Mouse (Mus musculus) MEL (cell line): Measurements from ENCODE around the gene Tmem106a. TPM values are rescaled to one million over a fixed set of nuclear protein-coding genes. Genes with fewer than 3 reads are reported as not detected.
"Not testable (repeated sequence)": the region's sequence is repeated elsewhere in the genome, so short reads cannot be mapped to it uniquely, and the experiment has no call there.

Experiments used
- DNase-seq: peaks from one replicate; pipeline ENCODE4 v3.0.0; 2011; ENCODE audit warnings: low read depth, low spot score
- H3K27ac ChIP-seq: 2 replicates; pipeline ENCODE4 v1.5.1; 2012; ENCODE audit warnings: low read depth, mild to moderate bottlenecking, control low read depth, low read length, moderate library complexity; ENCODE audit not compliant: control insufficient read depth
- H3K27me3 ChIP-seq, 2 experiments: fragments of 150-350 bp in 1 of 2; sonication (generic) in 1 of 2; 2 replicates each; pipeline ENCODE4 v1.6.1; 2012; ENCODE audit warnings: low read length in 2 of 2, mild to moderate bottlenecking in 2 of 2, improper control_type of control experiment in 1 of 2, moderate library complexity in 1 of 2; ENCODE audit not compliant: insufficient read depth in 2 of 2, control insufficient read depth in 1 of 2
- H3K36me3 ChIP-seq, 2 experiments: 2 replicates each; pipeline ENCODE4 v1.6.1; 2012 to 2014; ENCODE audit warnings: low read length in 2 of 2, improper control_type of control experiment in 1 of 2, inconsistent platforms in 1 of 2, mild to moderate bottlenecking in 1 of 2; ENCODE audit not compliant: insufficient read depth in 2 of 2, control insufficient read depth in 1 of 2
- H3K4me1 ChIP-seq, 2 experiments: fragments of 150-350 bp in 1 of 2; sonication (generic) in 1 of 2; 2 replicates each; pipeline ENCODE4 v1.6.1; 2012; ENCODE audit warnings: low read length in 2 of 2, improper control_type of control experiment in 1 of 2, mild to moderate bottlenecking in 1 of 2; ENCODE audit not compliant: insufficient read depth in 2 of 2, control insufficient read depth in 1 of 2
- H3K4me3 ChIP-seq, 2 experiments: fragments of 150-350 bp in 1 of 2; sonication (generic) in 1 of 2; 2 replicates each; pipeline ENCODE4 v1.5.1; 2012; ENCODE audit warnings: low read depth in 2 of 2, low read length in 2 of 2, mild to moderate bottlenecking in 2 of 2, moderate library complexity in 2 of 2, control low read depth in 1 of 2, improper control_type of control experiment in 1 of 2; ENCODE audit not compliant: control insufficient read depth in 1 of 2, insufficient read depth in 1 of 2
- H3K79me2 ChIP-seq: 2 replicates; pipeline ENCODE4 v1.6.1; 2012; ENCODE audit warnings: mild to moderate bottlenecking, low read length, moderate library complexity; ENCODE audit not compliant: control insufficient read depth, poor library complexity, insufficient read depth
- H3K9ac ChIP-seq: 2 replicates; pipeline ENCODE4 v1.6.1; 2012; ENCODE audit warnings: low read depth, mild to moderate bottlenecking, control low read depth, low read length, moderate library complexity; ENCODE audit not compliant: control insufficient read depth, poor library complexity, severe bottlenecking
- H3K9me3 ChIP-seq: fragments of 150-350 bp; sonication (generic); replicated peaks from 2 replicates; pipeline ENCODE4 v1.6.1; 2012; ENCODE audit warnings: mild to moderate bottlenecking, low read length, improper control_type of control experiment, moderate library complexity; ENCODE audit not compliant: insufficient read depth
- CHD1 ChIP-seq: IDR thresholded peaks from 2 replicates; pipeline ENCODE4 v1.6.1; 2012; ENCODE audit warnings: low read depth, mild to moderate bottlenecking, inconsistent platforms, low read length, improper control_type of control experiment
- E2F4 ChIP-seq: IDR thresholded peaks from 2 replicates; pipeline ENCODE4 v1.6.1; 2011; ENCODE audit warnings: low read depth, low read length, improper control_type of control experiment, borderline replicate concordance
- ELF1 ChIP-seq: IDR thresholded peaks from 2 replicates; pipeline ENCODE4 v1.6.1; 2014; ENCODE audit warnings: low read depth, mild to moderate bottlenecking, inconsistent platforms, low read length, improper control_type of control experiment, moderate library complexity
- ETS1 ChIP-seq: IDR thresholded peaks from 2 replicates; pipeline ENCODE4 v1.6.1; 2012; ENCODE audit warnings: low read depth, mild to moderate bottlenecking, inconsistent platforms, low read length, improper control_type of control experiment, moderate library complexity
- HCFC1 ChIP-seq: IDR thresholded peaks from 2 replicates; pipeline ENCODE4 v1.6.1; 2012; ENCODE audit warnings: low read depth, mild to moderate bottlenecking, inconsistent platforms, low read length, improper control_type of control experiment, moderate library complexity
- NELFE ChIP-seq: IDR thresholded peaks from 2 replicates; pipeline ENCODE4 v1.6.1; 2011; ENCODE audit warnings: low read depth, low read length, improper control_type of control experiment
- POLR2A ChIP-seq, 2 experiments: IDR thresholded peaks; 2 replicates each; pipeline ENCODE4 v1.6.1; 2011 to 2012; ENCODE audit warnings: low read length in 2 of 2, mild to moderate bottlenecking in 2 of 2, control low read depth in 1 of 2, improper control_type of control experiment in 1 of 2, low read depth in 1 of 2, moderate library complexity in 1 of 2; ENCODE audit not compliant: control insufficient read depth in 1 of 2, insufficient read depth in 1 of 2, poor library complexity in 1 of 2
- RCOR1 ChIP-seq: IDR thresholded peaks from 2 replicates; pipeline ENCODE4 v1.6.1; 2012; ENCODE audit warnings: low read depth, mild to moderate bottlenecking, inconsistent platforms, low read length, improper control_type of control experiment
- USF2 ChIP-seq, 2 experiments: IDR thresholded peaks; 2 replicates each; pipeline ENCODE4 v1.6.1; 2011 to 2012; ENCODE audit warnings: improper control_type of control experiment in 2 of 2, low read length in 2 of 2, borderline replicate concordance in 1 of 2, inconsistent platforms in 1 of 2, low read depth in 1 of 2, mild to moderate bottlenecking in 1 of 2; ENCODE audit not compliant: insufficient read depth in 1 of 2
- ZMIZ1 ChIP-seq: IDR thresholded peaks from 2 replicates; pipeline ENCODE4 v1.6.1; 2012; ENCODE audit warnings: low read depth, mild to moderate bottlenecking, inconsistent platforms, low read length, improper control_type of control experiment, moderate library complexity
- ZNF384 ChIP-seq: IDR thresholded peaks from 2 replicates; pipeline ENCODE4 v1.6.1; 2012; ENCODE audit warnings: low read depth, mild to moderate bottlenecking, inconsistent platforms, low read length, improper control_type of control experiment
- polyA plus RNA-seq, 2 experiments: library from polyadenylated mRNA; stranded (reverse) in 1 of 2; unstranded in 1 of 2; fragments of >175 nt in 1 of 2; fragments of >200 nt in 1 of 2; gene quantifications; 2 replicates each; pipeline versions ENCODE4 v1.2.1 to v1.2.4; 2012; ENCODE audit warnings: low replicate concordance in 2 of 2, low read depth in 1 of 2; ENCODE audit not compliant: insufficient read length in 2 of 2, insufficient read depth in 1 of 2, missing spikeins in 1 of 2
- total RNA-seq: library from RNA; depleted of rRNA; stranded (reverse); fragments of 300-350 nt; gene quantifications from 2 replicates; pipeline ENCODE4 v1.2.3, GENCODE M21; 2012; rRNA removed

The Tmem106a gene
- total and polyA plus RNA-seq, 3 experiments, result 0.23 to 0.81 TPM; not detected in 1

GRCm38 (mm10) chr11:101639761-101640160 is 57.7 kb downstream of the Tmem106a start:
- H3K36me3 ChIP-seq, result peaks cover 0 to 11% of the 10 kb centered on the region in 2 experiments; a peak in 2 of 4 replicates
- peak; percentile 63 for DNase-seq
- no peaks in the 10 kb centered on the region for H3K27me3 ChIP-seq
- peaks cover 1% of the 10 kb centered on the region; the same call in 1 of the 2 replicates for H3K79me2 ChIP-seq
- no peak overlapping the region for H3K27ac ChIP-seq
- no peak overlapping the region for H3K4me3 ChIP-seq
- 0 out of 2 replicates have a peak, but pooled peaks have one; percentile 12 for TF ChIP-seq RCOR1
- TF ChIP-seq ZMIZ1, result no peak
- TF ChIP-seq CHD1, result no peak
- TF ChIP-seq ETS1, result 0 out of 2 replicates have a peak, but pooled peaks have one; percentile 16
- 0 out of 2 replicates have a peak, but pooled peaks have one; percentile 26 for TF ChIP-seq HCFC1
- no peak for TF ChIP-seq USF2 (IDR thresholded peaks at IDR 0.05; ENCODE audit: borderline replicate concordance in 1 of 2, insufficient read depth in 1 of 2, low read depth in 1 of 2, low read length in 2 of 2)
- no peak for TF ChIP-seq ZNF384
- 0 out of 2 replicates have a peak, but pooled peaks have one; percentile 19 for TF ChIP-seq ELF1
- 0 out of 2 replicates have a peak, but pooled peaks have one; percentile 26 for TF ChIP-seq E2F4
- H3K4me1 ChIP-seq, result peaks cover 0 to 6% of the 10 kb centered on the region in 2 experiments; a peak in 1 of 4 replicates
- H3K9me3 ChIP-seq, result no peaks in the 10 kb centered on the region
- H3K9ac ChIP-seq, result no peak overlapping the region

- H3K9me3 ChIP-seq, H3K79me2 ChIP-seq, H3K27me3 ChIP-seq, H3K4me1 ChIP-seq: not testable (repeated sequence)
- DNase-seq, result peak; percentile 93
- peak overlapping the region; percentile 81 for H3K9ac ChIP-seq
- peak overlapping the region; percentile 77 for H3K27ac ChIP-seq
- TF ChIP-seq POLR2A (IDR thresholded peaks at IDR 0.05; ENCODE audit: control insufficient read depth in 1 of 2, insufficient read depth in 1 of 2, low read depth in 1 of 2, low read length in 2 of 2, poor library complexity in 1 of 2) (peak in 1 of 2 experiments; percentile 22; a peak in 2 of 4 replicates), NELFE (peak; percentile 66)
- H3K4me3 ChIP-seq, result peak overlapping the region; percentile 53 to 73
- H3K36me3 ChIP-seq, result peaks cover 0 to 11% of the 10 kb centered on the region in 2 experiments; a peak in 2 of 4 replicates
These were observed 59.0 kb downstream of the Tmem106a start for GRCm38 (mm10) chr11:101640857-101641709.

Other genes starting within 250 kb of the Tmem106a start
- gene G6pc, start 214.7 kb upstream of the Tmem106a start, total RNA-seq, result not detected in 2 replicates
- gene G6pc, start 214.7 kb upstream of the Tmem106a start, polyA plus RNA-seq, result not detected
- gene Aarsd1, start 164.6 kb upstream of the Tmem106a start, total RNA-seq, result 133 TPM in 2 replicates
- 100 to 1,000 TPM in 1 of 2 experiments, 10 to 100 TPM in 1; 80.5 to 371 TPM for gene Aarsd1, start 164.6 kb upstream of the Tmem106a start, polyA plus RNA-seq
- gene Gm27029, start 157.4 kb upstream of the Tmem106a start, total RNA-seq, result 6.8 and 7.4 TPM in 2 replicates
- 1 to 10 TPM in 1 of 2 experiments, not detected in 1; 4.2 TPM for gene Gm27029, start 157.4 kb upstream of the Tmem106a start, polyA plus RNA-seq
- 8.5 and 9.2 TPM in 2 replicates for gene Rundc1, start 157.2 kb upstream of the Tmem106a start, total RNA-seq
- gene Rundc1, start 157.2 kb upstream of the Tmem106a start, polyA plus RNA-seq, result 10 to 100 TPM in 1 of 2 experiments, not detected in 1; 13.1 TPM
- 1.4 and 1.6 TPM in 2 replicates for gene Ptges3l, start 156.9 kb upstream of the Tmem106a start, total RNA-seq
- gene Ptges3l, start 156.9 kb upstream of the Tmem106a start, polyA plus RNA-seq, result 1 to 10 TPM in 1 of 2 experiments, not detected in 1; 2.3 TPM
- gene Rpl27, start 139.9 kb upstream of the Tmem106a start, total RNA-seq, result 2,405 and 2,621 TPM in 2 replicates
- 100 to 1,000 TPM in 1 of 2 experiments, not detected in 1; 595 TPM for gene Rpl27, start 139.9 kb upstream of the Tmem106a start, polyA plus RNA-seq
- gene Ifi35, start 133.8 kb upstream of the Tmem106a start, total RNA-seq, result 37.5 and 64.4 TPM in 2 replicates
- 100 to 1,000 TPM in 1 of 2 experiments, 10 to 100 TPM in 1; 35.5 to 146 TPM for gene Ifi35, start 133.8 kb upstream of the Tmem106a start, polyA plus RNA-seq
- 4.2 and 6.4 TPM in 2 replicates for gene Rnd2, start 117.2 kb upstream of the Tmem106a start, total RNA-seq
- 10 to 100 TPM in 1 of 2 experiments, not detected in 1; 18.6 TPM for gene Rnd2, start 117.2 kb upstream of the Tmem106a start, polyA plus RNA-seq
- 43.9 and 49.5 TPM in 2 replicates for gene Vat1, start 116.0 kb upstream of the Tmem106a start, total RNA-seq
- gene Vat1, start 116.0 kb upstream of the Tmem106a start, polyA plus RNA-seq, result 100 to 1,000 TPM in 1 of 2 experiments, not detected in 1; 125 TPM
- 35.3 and 37.1 TPM in 2 replicates for gene Brca1, start 30.3 kb upstream of the Tmem106a start, total RNA-seq
- gene Brca1, start 30.3 kb upstream of the Tmem106a start, polyA plus RNA-seq, result 1,000 to 10,000 TPM in 1 of 2 experiments, 10 to 100 TPM in 1; 25.7 to 1,155 TPM
- 38.6 and 39.4 TPM in 2 replicates for gene Nbr1, start 30.1 kb upstream of the Tmem106a start, total RNA-seq
- 10 to 100 TPM in 1 of 2 experiments, not detected in 1; 52.3 TPM for gene Nbr1, start 30.1 kb upstream of the Tmem106a start, polyA plus RNA-seq
- not detected in 2 replicates for gene Gm11634, start 17.0 kb downstream of the Tmem106a start, total RNA-seq
- gene Gm11634, start 17.0 kb downstream of the Tmem106a start, polyA plus RNA-seq, result not detected
- 6.5 and 6.7 TPM in 2 replicates for gene Rdm1, start 45.0 kb downstream of the Tmem106a start, total RNA-seq
- gene Rdm1, start 45.0 kb downstream of the Tmem106a start, polyA plus RNA-seq, result 1 to 10 TPM in 1 of 2 experiments, not detected in 1; 6.8 TPM
- 0.23 and 0.33 TPM in 2 replicates for gene Arl4d, start 83.3 kb downstream of the Tmem106a start, total RNA-seq
- under 1 TPM in 1 of 2 experiments, not detected in 1; 0.17 TPM for gene Arl4d, start 83.3 kb downstream of the Tmem106a start, polyA plus RNA-seq
- 33.1 and 34.3 TPM in 2 replicates for gene Dhx8, start 150.7 kb downstream of the Tmem106a start, total RNA-seq
- 10 to 100 TPM in 1 of 2 experiments, not detected in 1; 44.7 TPM for gene Dhx8, start 150.7 kb downstream of the Tmem106a start, polyA plus RNA-seq
- 16.5 and 19.1 TPM in 2 replicates for gene Etv4, start 203.1 kb downstream of the Tmem106a start, total RNA-seq
- 10 to 100 TPM in 1 of 2 experiments, not detected in 1; 22.1 TPM for gene Etv4, start 203.1 kb downstream of the Tmem106a start, polyA plus RNA-seq